Mouse (Mus musculus) cerebellum, postnatal 25 days (tissue): Measurements from ENCODE around the gene Mrpl4.

Experiments used
- DNase-seq, 2 experiments: peaks; one replicate each; pipeline ENCODE4 v3.0.0; 2021; ENCODE audit warnings: mixed read lengths in 2 of 2

The Mrpl4 gene

GRCm38 (mm10) chr9:21002627-21003551 lies at the start of gene Mrpl4:
Gene Mrpl4 (plus strand): TSS chr9:21002738.
- peak; percentile 95 to 96 for DNase-seq

- no peak for DNase-seq
Measured at GRCm38 (mm10) chr9:20956989-20957388, 45.5 kb upstream of the Mrpl4 start.

GRCm38 (mm10) chr9:20959430-20959938 lies 43.1 kb upstream of the Mrpl4 start, which contains the start of gene Dnmt1:
Gene Dnmt1 (minus strand): TSS chr9:20959888.
- no peak for DNase-seq

GRCm38 (mm10) chr9:20961557-20961956 lies 41.0 kb upstream of the Mrpl4 start:
- no peak for DNase-seq

GRCm38 (mm10) chr9:20965606-20966005 lies 36.9 kb upstream of the Mrpl4 start:
- no peak for DNase-seq

- DNase-seq = no peak
Measured at GRCm38 (mm10) chr9:20966008-20966407, 36.5 kb upstream of the Mrpl4 start.

- DNase-seq = no peak
Measured at GRCm38 (mm10) chr9:20966747-20967146, 35.8 kb upstream of the Mrpl4 start.

- DNase-seq = no peak
Measured at GRCm38 (mm10) chr9:20971751-20972140, 30.8 kb upstream of the Mrpl4 start.

GRCm38 (mm10) chr9:20972141-20972992 lies 30.2 kb upstream of the Mrpl4 start:
- peak; percentile 31 to 58 for DNase-seq

GRCm38 (mm10) chr9:20973001-20973681 lies 29.4 kb upstream of the Mrpl4 start:
- no peak for DNase-seq

GRCm38 (mm10) chr9:20973682-20974075 lies 28.9 kb upstream of the Mrpl4 start:
- no peak for DNase-seq

GRCm38 (mm10) chr9:20975431-20976215 lies 26.9 kb upstream of the Mrpl4 start:
- DNase-seq = peak in 1 of 2 experiments; percentile 7

GRCm38 (mm10) chr9:20976216-20976960 lies 26.1 kb upstream of the Mrpl4 start, which contains the start of gene S1pr2:
Gene S1pr2 (minus strand): TSS chr9:20976781.
- peak; percentile 23 to 48 for DNase-seq

GRCm38 (mm10) chr9:20976961-20977689 lies 25.4 kb upstream of the Mrpl4 start:
- DNase-seq = no peak

- no peak for DNase-seq
Measured at GRCm38 (mm10) chr9:20978409-20979095, 24.0 kb upstream of the Mrpl4 start.

GRCm38 (mm10) chr9:20979181-20979580 lies 23.4 kb upstream of the Mrpl4 start:
- no peak for DNase-seq

- DNase-seq = no peak
Measured at GRCm38 (mm10) chr9:20979769-20980168, 22.8 kb upstream of the Mrpl4 start.

- DNase-seq = no peak
Measured at GRCm38 (mm10) chr9:20982171-20982570, 20.4 kb upstream of the Mrpl4 start.

- DNase-seq = no peak
Measured at GRCm38 (mm10) chr9:20983169-20983568, 19.4 kb upstream of the Mrpl4 start.
